Mouse (Mus musculus) intestine, postnatal 0 days (tissue): ENCODE measurements around the gene Sgms1. TPM values are rescaled to one million over a fixed set of nuclear protein-coding genes. Genes with fewer than 3 reads are reported as not detected.

Experiments
- ATAC-seq: fragments of 200-750 bp; cut with Nextera tagmentation; 2 replicates; pipeline ENCODE4 v1.8.0; 2017; ENCODE audit warnings: mild to moderate bottlenecking, moderate TSS enrichment, moderate library complexity
- H3K27ac ChIP-seq: fragments of 300-500 bp; sonication (generic); 2 replicates; pipeline ENCODE4 v1.5.1; 2014; ENCODE audit warnings: mild to moderate bottlenecking, low read depth, low read length, moderate library complexity
- H3K27me3 ChIP-seq: fragments of 300-500 bp; sonication (generic); replicated peaks from 2 replicates; pipeline ENCODE4 v1.6.1; 2014; ENCODE audit warnings: low read length, mixed read lengths; ENCODE audit not compliant: control insufficient read depth, insufficient read depth
- H3K36me3 ChIP-seq: fragments of 300-500 bp; sonication (generic); 2 replicates; pipeline ENCODE4 v1.6.1; 2014; ENCODE audit warnings: mild to moderate bottlenecking, moderate library complexity; ENCODE audit not compliant: control insufficient read depth, insufficient read depth
- H3K4me1 ChIP-seq: fragments of 300-500 bp; sonication (generic); replicated peaks from 2 replicates; pipeline ENCODE4 v1.6.1; 2014; ENCODE audit warnings: antibody characterized with exemption, low read length, mixed read lengths; ENCODE audit not compliant: control insufficient read depth, insufficient read depth
- H3K4me2 ChIP-seq: fragments of 300-500 bp; sonication (generic); replicated peaks from 2 replicates; pipeline ENCODE4 v1.6.1; 2014; ENCODE audit warnings: low read depth, mild to moderate bottlenecking, moderate library complexity
- H3K4me3 ChIP-seq: fragments of 300-500 bp; sonication (generic); 2 replicates; pipeline ENCODE4 v1.5.1; 2014; ENCODE audit warnings: low read depth, low read length
- H3K9ac ChIP-seq: fragments of 300-500 bp; sonication (generic); 2 replicates; pipeline ENCODE4 v1.6.1; 2014; ENCODE audit warnings: mild to moderate bottlenecking, low read depth, low read length
- H3K9me3 ChIP-seq: fragments of 300-500 bp; sonication (generic); 2 replicates; pipeline ENCODE4 v1.6.1; 2016; ENCODE audit warnings: mixed run types; ENCODE audit not compliant: control insufficient read depth
- CTCF ChIP-seq: sonication (generic); IDR thresholded peaks from 2 replicates; pipeline ENCODE4 v1.5.1; 2016; ENCODE audit warnings: low read depth, mild to moderate bottlenecking, control low read depth, antibody characterized with exemption, moderate library complexity
- WGBS: fragments of 180-500 bp; shearing (Covaris S2); extraction: QIAGEN DNeasy Blood & Tissue Kit; methylation state at CpG from one replicate; pipeline ENCODE4 v1.1.7; 2014; 5-methylcytosine and 5-hydroxymethylcytosine counted together
- polyA plus RNA-seq: library from polyadenylated mRNA; unstranded; fragments of >200 nt; fragmentation: Nextera tagmentation; extraction: Ambion mirVana; gene quantifications from 2 replicates; pipeline ENCODE4 v1.2.1, GENCODE M21; 2015

Sgms1 gene
- polyA plus RNA-seq, 1 experiment from 2014 or later, result 18.6 TPM

- peaks cover 14% of the 10 kb centered on the region; the same call in 1 of the 2 replicates for H3K4me1 ChIP-seq
- ATAC-seq, result no peak
- no peaks in the 10 kb centered on the region for H3K9me3 ChIP-seq
- H3K27ac ChIP-seq, result no peak overlapping the region
- no peaks in the 10 kb centered on the region for H3K27me3 ChIP-seq
- H3K4me2 ChIP-seq, result no peak overlapping the region
- H3K9ac ChIP-seq, result no peak overlapping the region
- no peaks in the 10 kb centered on the region for H3K36me3 ChIP-seq
- no peak overlapping the region for H3K4me3 ChIP-seq
- 90% methylated on average over 2 of the region's 2 CpGs for WGBS
- no peak for TF ChIP-seq CTCF
These were observed 129.7 kb downstream of the Sgms1 start for GRCm38 (mm10) chr19:32259830-32260229.

- Histone ChIP-seq H3K27ac (no peak overlapping the region), H3K36me3 (no peaks in the 10 kb centered on the region), H3K27me3 (no peaks in the 10 kb centered on the region), H3K4me2 (no peak overlapping the region), H3K4me3 (no peak overlapping the region), H3K9me3 (no peaks in the 10 kb centered on the region), H3K9ac (no peak overlapping the region), H3K4me1 (peaks cover 9% of the 10 kb centered on the region; the same call in 1 of the 2 replicates)
- WGBS, result 90% methylated on average over 4 of the region's 4 CpGs
- ATAC-seq, result no peak
- TF ChIP-seq CTCF, result no peak
These were observed 130.5 kb downstream of the Sgms1 start for GRCm38 (mm10) chr19:32259048-32259447.

GRCm38 (mm10) chr19:32258146-32258545 is 131.4 kb downstream of the Sgms1 start:
- TF ChIP-seq CTCF, result no peak
- H3K27ac ChIP-seq, result no peak overlapping the region
- H3K36me3 ChIP-seq, result no peaks in the 10 kb centered on the region
- no peaks in the 10 kb centered on the region for H3K9me3 ChIP-seq
- no peak overlapping the region for H3K4me2 ChIP-seq
- H3K4me3 ChIP-seq, result no peak overlapping the region
- 74% methylated on average over 5 of the region's 5 CpGs for WGBS
- H3K27me3 ChIP-seq, result no peaks in the 10 kb centered on the region
- no peak overlapping the region for H3K9ac ChIP-seq
- H3K4me1 ChIP-seq, result peaks cover 8% of the 10 kb centered on the region; the same call in 1 of the 2 replicates
- ATAC-seq, result no peak

- Histone ChIP-seq H3K4me3 (no peak overlapping the region), H3K4me2 (no peak overlapping the region), H3K9me3 (no peaks in the 10 kb centered on the region), H3K27me3 (no peaks in the 10 kb centered on the region), H3K9ac (no peak overlapping the region), H3K27ac (no peak overlapping the region), H3K4me1 (peaks cover 8% of the 10 kb centered on the region; the same call in 1 of the 2 replicates), H3K36me3 (no peaks in the 10 kb centered on the region)
- no peak for ATAC-seq
- WGBS, result 80% methylated on average over 3 of the region's 3 CpGs
- TF ChIP-seq CTCF, result no peak
These were observed 131.9 kb downstream of the Sgms1 start for GRCm38 (mm10) chr19:32257616-32258015.

GRCm38 (mm10) chr19:32256706-32257415 is 132.7 kb downstream of the Sgms1 start:
- Histone ChIP-seq H3K4me3 (no peak overlapping the region), H3K4me1 (peaks cover 8% of the 10 kb centered on the region; the same call in 1 of the 2 replicates), H3K27me3 (no peaks in the 10 kb centered on the region), H3K9ac (no peak overlapping the region), H3K4me2 (no peak overlapping the region), H3K27ac (no peak overlapping the region), H3K36me3 (no peaks in the 10 kb centered on the region), H3K9me3 (no peaks in the 10 kb centered on the region)
- ATAC-seq, result no peak
- TF ChIP-seq CTCF, result no peak
- WGBS, result 60% methylated on average over 4 of the region's 4 CpGs

GRCm38 (mm10) chr19:32255429-32256185 is 133.9 kb downstream of the Sgms1 start:
- WGBS, result 57% methylated on average over 6 of the region's 6 CpGs
- H3K27me3 ChIP-seq, result no peaks in the 10 kb centered on the region
- no peak overlapping the region for H3K27ac ChIP-seq
- ATAC-seq, result no peak
- H3K4me1 ChIP-seq, result peaks cover 4% of the 10 kb centered on the region; the same call in 1 of the 2 replicates
- TF ChIP-seq CTCF, result no peak
- H3K4me3 ChIP-seq, result no peak overlapping the region
- no peak overlapping the region for H3K4me2 ChIP-seq
- no peaks in the 10 kb centered on the region for H3K36me3 ChIP-seq
- no peak overlapping the region for H3K9ac ChIP-seq
- no peaks in the 10 kb centered on the region for H3K9me3 ChIP-seq
